Mouse (Mus musculus) left cerebral cortex, adult 6 months (tissue): ENCODE measurements around the gene Speer4f1. TPM values are rescaled to one million over a fixed set of nuclear protein-coding genes. Genes with fewer than 3 reads are reported as not detected.

Experiments used
- long read RNA-seq, 2 experiments: library from polyadenylated mRNA; unstranded; transcript quantifications; one replicate each; pipeline ENCODE4 v2.0.0; 2019 to 2020
- polyA plus RNA-seq: library from polyadenylated mRNA; unstranded; fragments of <200 nt; fragmentation: Nextera tagmentation; gene quantifications from 2 replicates; pipeline ENCODE4 v1.2.3, GENCODE M21; 2021

Gene Speer4f1
- polyA plus RNA-seq, result not detected in 2 replicates
- long read RNA-seq, experiment 1, result 0 reads
- long read RNA-seq, experiment 2, result 0 reads

GRCm38 (mm10) chr5:17475798-17476197 lies at the start of gene Speer4f1:
Gene Speer4f1, plus strand, starts transcription at chr5:17476098.

Other genes starting within 250 kb of the Speer4f1 start
- gene Speer4f2, start 102.9 kb upstream of the Speer4f1 start, polyA plus RNA-seq, result not detected in 2 replicates
- gene Sema3c, start 98.2 kb downstream of the Speer4f1 start, polyA plus RNA-seq, result 10.8 and 12.6 TPM in 2 replicates